Mouse (Mus musculus) induced T-regulatory cell, adult 2 months (primary cell): ENCODE results near the gene Myh14.
A peak's percentile ranks its signal among the peaks of the same experiment; 100 is the strongest.

ENCODE experiments used
- DNase-seq: peaks from one replicate; pipeline ENCODE4 v3.0.0-alpha.2; 2012; ENCODE audit warnings: low read depth

The Myh14 gene

DNA sequence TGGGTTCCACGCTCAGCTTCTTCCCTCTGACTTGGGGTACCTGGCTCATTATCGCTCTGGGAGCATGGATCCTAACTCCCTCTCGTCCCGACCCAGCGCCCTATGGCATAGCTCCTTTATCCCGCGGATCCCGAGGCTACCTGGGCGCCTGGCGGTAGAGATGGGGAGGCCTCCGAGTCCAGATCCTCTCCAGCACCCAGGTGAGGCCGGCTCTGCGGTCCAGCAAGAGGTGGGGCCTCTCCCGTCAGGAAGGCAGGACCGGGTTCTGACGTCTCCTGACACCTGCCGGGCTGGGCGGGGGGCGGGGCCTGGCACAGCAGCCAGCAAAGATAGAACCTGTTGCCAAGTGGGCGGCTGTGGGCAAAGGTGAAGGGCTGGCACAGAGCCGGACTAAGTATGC is 1.5 kb downstream of the Myh14 start:
- DNase-seq = no peak

DNA sequence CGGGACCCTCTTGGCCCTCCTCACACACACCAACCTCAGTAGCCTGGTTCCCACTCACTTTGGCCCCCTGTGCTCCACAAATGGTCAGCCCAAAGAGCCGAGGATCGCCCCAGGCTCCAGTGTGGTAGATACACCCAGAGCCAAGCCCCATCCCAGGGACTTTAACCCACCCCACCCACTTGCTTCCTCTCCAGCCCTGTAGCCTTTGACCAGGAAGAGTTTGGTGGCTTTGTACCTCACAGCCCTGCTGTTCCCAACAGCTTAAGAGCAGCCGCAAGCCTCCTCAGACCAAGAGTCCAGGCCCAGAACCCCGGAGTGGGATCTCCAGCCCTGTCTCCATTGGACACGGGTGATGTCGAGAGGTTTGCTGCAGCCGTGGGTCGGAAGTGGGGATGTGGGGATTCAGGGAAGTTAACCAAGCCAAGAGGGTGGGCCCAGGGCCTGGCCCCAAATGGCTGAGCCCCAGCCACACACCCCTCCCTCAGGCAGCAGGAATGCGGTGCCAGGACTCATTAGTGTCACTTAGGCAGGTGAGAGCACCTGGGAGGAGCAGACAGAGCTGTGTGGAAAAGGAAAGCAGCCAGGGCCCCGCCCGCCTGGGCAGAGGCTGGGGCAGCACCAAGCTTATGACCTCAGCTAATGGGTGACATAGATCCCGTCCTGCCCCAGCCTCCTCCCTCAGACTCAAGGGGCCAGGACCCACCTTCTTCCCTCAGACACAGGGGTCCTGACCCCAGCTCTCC is 2.5 kb downstream of the Myh14 start:
- DNase-seq = no peak

DNA sequence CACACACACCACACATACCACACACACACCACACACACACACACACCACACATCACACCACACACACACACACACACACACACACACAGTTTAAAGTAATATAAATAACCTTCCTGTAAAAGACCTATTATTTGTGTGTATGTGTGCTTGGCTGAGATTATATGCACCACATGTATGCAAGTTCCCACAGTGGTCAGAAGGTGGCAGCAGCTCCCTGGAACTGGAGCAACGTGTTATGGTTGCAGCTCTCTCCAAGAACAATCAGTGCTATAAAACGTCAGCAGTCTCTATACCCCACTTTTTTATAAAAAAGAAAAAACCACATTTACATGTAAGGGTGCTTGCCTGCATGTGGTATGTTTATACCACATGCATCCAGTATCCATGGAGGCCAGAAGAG is 4.2 kb downstream of the Myh14 start:
- DNase-seq = no peak

GRCm38 (mm10) chr7:44664731-44665130 is 5.9 kb downstream of the Myh14 start:
- DNase-seq = no peak

DNA sequence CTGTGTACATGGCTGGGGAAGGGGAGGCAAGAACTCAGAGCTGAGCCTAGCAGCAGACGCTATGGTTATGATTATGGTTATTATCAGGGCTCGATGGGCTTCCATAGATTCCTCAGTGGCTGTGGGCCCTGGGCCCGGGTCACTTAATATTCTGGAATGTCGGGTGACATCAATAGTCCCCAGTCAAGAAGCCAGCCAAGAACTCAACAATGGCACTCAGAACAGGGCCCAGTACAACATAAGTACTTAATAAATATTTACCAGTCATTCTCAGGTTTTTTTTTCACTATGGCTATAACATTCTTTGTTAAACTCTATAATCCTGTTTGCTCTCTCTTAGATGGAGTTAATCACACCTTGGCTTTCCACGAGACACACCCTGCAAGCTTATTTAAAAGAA is 7.1 kb downstream of the Myh14 start:
- no peak for DNase-seq

- no peak for DNase-seq
Measured at GRCm38 (mm10) chr7:44662569-44662968, 8.1 kb downstream of the Myh14 start.

GRCm38 (mm10) chr7:44662168-44662567 is 8.5 kb downstream of the Myh14 start:
- DNase-seq = no peak

GRCm38 (mm10) chr7:44661219-44661618 is 9.4 kb downstream of the Myh14 start:
- DNase-seq = no peak

- peak; percentile 71 for DNase-seq
Measured at GRCm38 (mm10) chr7:44655504-44655903, 15.1 kb downstream of the Myh14 start.

GRCm38 (mm10) chr7:44653773-44654172 is 16.9 kb downstream of the Myh14 start:
- DNase-seq = peak; percentile 46

- no peak for DNase-seq
Measured at GRCm38 (mm10) chr7:44651416-44651815, 19.2 kb downstream of the Myh14 start.

GRCm38 (mm10) chr7:44649990-44650389 is 20.7 kb downstream of the Myh14 start:
- peak; percentile 66 for DNase-seq

GRCm38 (mm10) chr7:44649094-44649610 is 21.5 kb downstream of the Myh14 start:
- DNase-seq = no peak

DNA sequence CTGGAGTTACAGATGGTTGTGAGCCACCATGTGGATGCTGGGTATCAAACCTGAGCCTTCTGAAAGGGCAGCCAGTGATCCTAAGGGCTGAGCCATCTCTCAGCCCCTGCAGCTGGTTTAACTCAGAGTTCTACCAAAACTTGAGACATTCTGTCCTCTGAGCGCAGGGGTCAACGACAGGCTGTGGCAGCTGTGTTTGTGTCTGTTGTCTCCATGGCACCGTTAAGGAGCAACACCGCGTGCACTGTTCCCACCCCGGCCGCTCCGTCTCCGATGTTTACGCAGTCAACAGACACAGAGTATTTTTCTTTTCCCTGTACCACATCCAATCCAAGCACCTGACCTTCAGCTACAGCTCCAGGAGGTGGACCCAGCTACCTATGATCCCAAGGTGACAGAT is 22.9 kb downstream of the Myh14 start:
- DNase-seq = no peak

DNA sequence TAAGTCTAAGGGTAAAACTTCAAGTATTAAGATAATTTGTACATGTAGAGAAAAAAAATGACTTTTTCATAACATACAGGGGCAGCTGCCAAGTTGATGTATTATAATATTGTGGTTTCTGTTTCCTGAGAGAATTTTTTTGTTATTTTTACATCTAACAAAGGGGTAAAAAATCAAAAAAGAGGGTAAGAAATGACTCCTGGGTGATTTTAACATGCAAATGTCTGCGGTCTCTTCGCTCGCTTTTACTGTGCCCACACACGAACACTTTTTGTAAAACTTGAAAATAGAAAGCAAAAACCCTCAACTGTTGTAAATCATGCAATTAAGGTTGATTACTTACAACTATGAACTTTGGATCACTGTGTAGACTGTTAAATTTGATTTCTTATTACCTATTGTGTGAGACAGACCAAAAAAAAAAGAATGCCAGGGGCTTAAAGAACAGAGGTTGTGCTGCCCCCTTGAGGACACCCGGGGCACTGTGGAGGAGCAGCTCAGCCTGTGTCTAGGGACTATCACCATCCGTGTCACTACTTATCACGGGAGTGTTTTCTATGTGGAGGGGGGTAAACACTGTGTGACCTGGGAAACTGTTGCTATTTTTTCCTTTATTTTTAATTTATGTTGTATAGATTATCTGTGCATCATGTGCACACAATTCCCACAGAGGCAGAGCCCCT is 23.5 kb downstream of the Myh14 start:
- DNase-seq = peak; percentile 73

- no peak for DNase-seq
Measured at GRCm38 (mm10) chr7:44645951-44646350, 24.7 kb downstream of the Myh14 start.

DNA sequence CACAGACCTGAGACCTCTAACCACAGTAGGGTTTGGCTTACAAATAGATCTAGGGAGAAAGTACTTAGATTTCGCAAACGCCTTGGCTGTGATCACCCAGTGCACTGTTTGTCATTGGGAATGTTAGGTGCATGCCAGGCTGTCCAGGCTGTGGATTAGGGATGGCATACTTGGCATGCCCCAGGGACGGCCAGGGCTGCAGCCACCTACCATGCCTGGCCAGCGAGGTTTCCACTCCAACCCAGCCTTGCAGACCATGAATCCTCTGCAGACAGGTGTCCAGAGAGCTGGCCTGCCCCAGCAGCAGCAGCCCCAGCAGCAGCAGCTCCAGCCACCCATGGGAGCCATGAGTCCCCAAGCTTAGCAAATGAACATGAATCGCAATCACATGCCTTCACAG is 25.4 kb downstream of the Myh14 start:
- no peak for DNase-seq

DNA sequence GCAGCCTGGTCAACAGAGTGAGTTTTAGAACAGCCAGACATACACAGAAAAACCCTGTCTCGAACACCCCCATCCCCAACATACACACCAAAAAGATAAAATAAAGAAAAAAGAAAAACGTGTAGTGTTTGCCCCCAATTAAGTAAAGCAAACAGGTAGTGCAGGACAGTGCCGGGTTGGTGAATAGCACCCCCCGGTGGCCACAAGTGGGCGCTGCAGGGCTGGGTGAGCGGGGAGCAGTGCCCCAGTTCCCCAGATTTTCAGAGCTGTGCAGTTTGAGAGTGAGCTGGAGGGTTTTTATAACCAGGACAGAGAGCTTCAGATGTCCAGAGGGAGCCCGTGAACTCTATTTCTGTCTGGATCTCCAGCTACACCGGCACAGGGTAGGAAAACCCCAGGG is 28.8 kb downstream of the Myh14 start:
- DNase-seq = peak; percentile 31

DNA sequence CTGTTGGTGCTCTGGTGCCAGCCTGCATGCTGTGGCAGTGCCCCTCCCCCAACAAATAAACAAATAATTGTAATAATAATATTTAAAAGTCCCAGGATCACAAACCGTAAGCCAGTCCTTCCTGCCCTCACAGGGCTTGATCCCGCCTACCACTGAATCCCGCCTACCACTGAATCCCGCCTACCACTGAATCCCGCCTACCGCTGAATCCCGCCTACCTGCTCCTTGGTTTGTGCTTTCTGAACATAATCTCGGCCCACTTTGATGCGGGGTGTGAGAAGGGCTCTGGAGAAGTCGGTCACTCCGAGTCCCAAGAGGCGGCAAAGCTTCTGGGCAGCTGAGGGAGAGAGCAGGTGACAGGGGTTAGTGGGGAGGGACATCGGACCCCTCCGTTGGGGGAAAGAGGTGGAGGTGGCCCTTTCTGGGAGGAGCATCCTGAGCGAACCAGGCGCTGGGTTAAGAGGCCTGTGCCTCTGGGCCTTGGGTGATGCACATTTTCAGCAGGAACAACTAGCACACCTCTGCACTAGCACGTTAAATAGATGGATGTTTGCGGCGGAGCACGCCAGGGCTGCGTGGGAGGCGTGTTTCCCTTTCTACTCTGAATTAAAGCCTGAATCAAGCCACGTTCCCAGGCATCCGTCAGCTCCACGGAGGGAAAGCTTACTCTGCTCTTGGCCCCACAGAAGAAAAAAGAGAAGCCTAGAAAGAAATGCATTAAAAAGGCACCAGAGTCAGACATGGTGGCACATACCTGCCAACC is 29.6 kb downstream of the Myh14 start:
- DNase-seq = peak; percentile 34

DNA sequence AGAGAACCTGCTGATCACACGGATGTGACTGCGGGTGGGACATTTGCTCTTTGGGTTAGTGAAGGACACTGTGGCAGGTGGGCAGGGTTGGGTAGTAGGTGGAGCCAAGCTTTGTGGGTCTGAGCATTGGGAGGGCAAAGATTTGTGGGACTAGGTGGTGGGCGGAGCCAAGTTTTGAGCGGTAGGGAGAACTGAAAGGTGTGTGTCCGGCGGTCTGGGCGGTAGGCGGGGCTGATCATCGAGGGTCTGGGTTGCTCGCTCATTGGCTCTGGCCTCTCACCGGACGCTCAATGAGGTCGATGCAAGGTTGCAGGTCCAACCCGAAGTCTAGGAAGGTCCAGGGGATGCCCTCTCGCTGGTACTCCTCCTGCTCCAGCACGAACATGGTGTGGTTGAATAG is 32.0 kb downstream of the Myh14 start:
- no peak for DNase-seq

DNA sequence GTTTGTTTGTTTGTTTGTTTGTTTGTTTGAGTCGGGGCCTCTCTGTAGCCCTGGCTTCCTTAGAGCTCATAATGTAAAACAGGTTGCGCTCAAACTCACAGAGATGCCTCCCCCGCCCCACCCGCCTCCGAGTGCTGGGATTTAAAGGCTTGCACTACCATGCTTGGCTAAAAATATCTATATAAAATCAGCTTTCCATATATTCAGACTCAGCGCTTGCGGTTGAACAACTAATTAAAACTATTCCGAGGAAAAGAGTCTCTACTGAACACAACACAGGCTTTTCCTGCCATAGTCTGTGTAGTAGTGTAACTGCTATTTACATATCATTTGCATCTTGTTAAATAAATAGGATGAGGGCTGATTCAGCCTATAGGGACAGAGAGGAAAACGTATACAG is 34.0 kb downstream of the Myh14 start:
- no peak for DNase-seq

DNA sequence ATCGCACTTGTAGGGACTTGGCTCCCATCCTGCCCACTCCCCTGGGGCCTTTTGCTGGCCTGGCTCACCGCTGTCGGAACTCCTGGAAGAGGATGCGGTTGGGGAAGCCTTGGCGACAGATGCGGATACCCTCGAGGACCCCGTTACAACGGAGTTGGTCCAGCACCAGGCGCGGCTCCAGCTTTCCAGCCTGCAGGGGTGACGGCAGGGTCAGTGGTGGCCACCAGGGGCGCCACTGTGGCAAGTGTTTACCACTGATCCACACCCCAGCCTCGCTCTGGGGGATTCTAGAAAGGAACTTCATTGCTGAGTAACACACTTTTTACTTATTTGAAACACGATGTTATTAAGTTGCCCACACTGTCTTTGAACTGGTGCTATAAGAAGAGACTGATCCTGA is 37.2 kb downstream of the Myh14 start:
- no peak for DNase-seq

GRCm38 (mm10) chr7:44632676-44633075 is 38.0 kb downstream of the Myh14 start:
- no peak for DNase-seq
